Mouse (Mus musculus) E14TG2a.4 (cell line): Measurements from ENCODE around the gene Casq2.

Experiments
- CTCF ChIP-seq: conservative IDR thresholded peaks from 2 replicates; pipeline ENCODE4 v1.5.1; 2014; ENCODE audit warnings: low read length
- NANOG ChIP-seq: IDR thresholded peaks from 2 replicates; pipeline ENCODE4 v1.6.1; 2014; ENCODE audit warnings: borderline replicate concordance, low read length, mixed read lengths
- POU5F1 ChIP-seq: IDR thresholded peaks from 2 replicates; pipeline ENCODE4 v1.6.1; 2014; ENCODE audit warnings: low read length, borderline replicate concordance

- TF ChIP-seq CTCF: no peak
- no peak for TF ChIP-seq POU5F1
- no peak for TF ChIP-seq NANOG
Measured at GRCm38 (mm10) chr3:102099242-102099641, 13.0 kb downstream of the Casq2 start.
